In the genomic region with DNA sequence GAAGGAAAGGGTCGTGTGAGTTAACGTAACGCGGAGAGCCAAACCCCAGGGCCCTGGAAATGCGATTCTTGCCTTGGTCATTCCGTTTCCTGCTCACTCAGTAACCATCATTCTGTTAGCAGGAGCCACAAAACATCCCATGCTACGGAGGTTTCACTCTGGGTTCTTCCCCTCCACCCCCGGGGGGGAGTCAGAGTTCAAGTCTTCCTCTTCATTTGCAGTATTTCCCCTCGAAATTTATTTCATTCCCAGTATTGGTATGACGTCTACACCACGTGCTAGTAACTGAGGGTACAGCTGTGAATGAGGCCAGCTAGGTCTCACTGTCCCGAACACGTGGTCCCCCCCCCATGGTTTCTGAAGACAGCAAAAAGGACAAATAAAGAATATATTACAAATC, we compare ENCODE assay signal across 8 mouse cellular contexts. TPM values are rescaled to one million over a fixed set of nuclear protein-coding genes. Genes with fewer than 3 reads are reported as not detected.
A peak's percentile ranks its signal among the peaks of the same experiment; 100 is the strongest.
DNase-seq lines count a peak whose midpoint lies in the region; ATAC-seq and TF ChIP-seq lines count a peak whose summit lies in the region.

No protein-coding gene starts in this region.

- peaks cover 47% of the 10 kb centered on the region for H3K36me3 ChIP-seq in hindbrain, embryonic 10.5 days
- H3K36me3 ChIP-seq in hindbrain, embryonic 11.5 days (ENCODE audit: control insufficient read depth, insufficient read depth, low read length) = 0 out of 2 replicates have a peak, but pooled peaks cover 4% of the 10 kb centered on the region
- peaks cover 8 to 17% of the 10 kb centered on the region in 2 experiments for H3K36me3 ChIP-seq in MEL (ENCODE audit: control insufficient read depth in 1 of 2, insufficient read depth in 2 of 2, low read length in 2 of 2)
- H3K36me3 ChIP-seq in forebrain, postnatal 0 days (ENCODE audit: insufficient read depth) = peaks cover 28% of the 10 kb centered on the region
- peaks cover 44% of the 10 kb centered on the region for H3K36me3 ChIP-seq in midbrain, embryonic 10.5 days

- DNase-seq in hindbrain, embryonic 10.5 days (ENCODE audit: low spot score) = no peak
- no peak for DNase-seq in hindbrain, embryonic 11.5 days (ENCODE audit: low spot score)
- DNase-seq in MEL (ENCODE audit: low read depth, low spot score) = peak; percentile 35
- DNase-seq in forebrain, postnatal 0 days = no peak
- no peak for DNase-seq in midbrain, embryonic 10.5 days (ENCODE audit: low spot score)
- DNase-seq in layer of hippocampus, postnatal 36 days = no peak
- DNase-seq in embryo, embryonic 10.5 days (ENCODE audit: low spot score) = no peak
- no peak for DNase-seq in right cerebral cortex, adult 2 months (ENCODE audit: low spot score in 2 of 2)

- no peak for TF ChIP-seq RAD21 in MEL (IDR thresholded peaks at IDR 0.05; ENCODE audit: low read depth, low read length)

- H3K4me2 ChIP-seq in hindbrain, embryonic 11.5 days (replicated peaks; ENCODE audit: low read depth, low read length) = no peak overlapping the region
- no peak overlapping the region for H3K4me2 ChIP-seq in forebrain, postnatal 0 days (ENCODE audit: low read depth)

- no peak overlapping the region for H3K9ac ChIP-seq in hindbrain, embryonic 11.5 days (ENCODE audit: low read depth, low read length)
- H3K9ac ChIP-seq in MEL (ENCODE audit: control insufficient read depth, low read depth, low read length, poor library complexity, severe bottlenecking) = peak overlapping the region; percentile 94
- H3K9ac ChIP-seq in forebrain, postnatal 0 days = no peak overlapping the region

- peaks cover 24% of the 10 kb centered on the region for H3K79me2 ChIP-seq in MEL (ENCODE audit: control insufficient read depth, insufficient read depth, low read length, poor library complexity)

- TF ChIP-seq POLR2A in MEL (IDR thresholded peaks at IDR 0.05; ENCODE audit: control insufficient read depth in 1 of 2, insufficient read depth in 1 of 2, low read depth in 1 of 2, low read length in 2 of 2, poor library complexity in 1 of 2) = no peak

- H3K9me3 ChIP-seq in hindbrain, embryonic 10.5 days = no peaks in the 10 kb centered on the region
- no peaks in the 10 kb centered on the region for H3K9me3 ChIP-seq in hindbrain, embryonic 11.5 days (ENCODE audit: control insufficient read depth, low read length)
- H3K9me3 ChIP-seq in MEL (replicated peaks; ENCODE audit: insufficient read depth, low read length) = no peaks in the 10 kb centered on the region
- H3K9me3 ChIP-seq in forebrain, postnatal 0 days (ENCODE audit: low read length) = no peaks in the 10 kb centered on the region
- H3K9me3 ChIP-seq in midbrain, embryonic 10.5 days (replicated peaks) = no peaks in the 10 kb centered on the region

- no peak overlapping the region for H3K27ac ChIP-seq in hindbrain, embryonic 10.5 days
- H3K27ac ChIP-seq in hindbrain, embryonic 11.5 days (ENCODE audit: low read depth, low read length) = no peak overlapping the region
- peak overlapping the region; percentile 77 for H3K27ac ChIP-seq in MEL (ENCODE audit: control insufficient read depth, low read depth, low read length)
- no peak overlapping the region for H3K27ac ChIP-seq in forebrain, postnatal 0 days (ENCODE audit: low read depth, low read length)
- no peak overlapping the region for H3K27ac ChIP-seq in midbrain, embryonic 10.5 days (replicated peaks)

- H3K27me3 ChIP-seq in hindbrain, embryonic 10.5 days (ENCODE audit: insufficient read depth, poor library complexity, severe bottlenecking) = no peaks in the 10 kb centered on the region
- no peaks in the 10 kb centered on the region for H3K27me3 ChIP-seq in hindbrain, embryonic 11.5 days (ENCODE audit: control insufficient read depth, insufficient read depth, low read length)
- H3K27me3 ChIP-seq in MEL (ENCODE audit: control insufficient read depth in 1 of 2, insufficient read depth in 2 of 2, low read length in 2 of 2) = no peaks in the 10 kb centered on the region
- no peaks in the 10 kb centered on the region for H3K27me3 ChIP-seq in forebrain, postnatal 0 days (ENCODE audit: insufficient read depth, low read length)
- H3K27me3 ChIP-seq in midbrain, embryonic 10.5 days (ENCODE audit: low read depth, poor library complexity, severe bottlenecking) = no peaks in the 10 kb centered on the region

- ATAC-seq in hindbrain, embryonic 11.5 days (ENCODE audit: low FRiP score) = no peak
- no peak for ATAC-seq in forebrain, postnatal 0 days

- WGBS in hindbrain, embryonic 10.5 days = 77% methylated on average over 13 of the region's 13 CpGs
- 71% methylated on average over 13 of the region's 13 CpGs for WGBS in hindbrain, embryonic 11.5 days
- WGBS in forebrain, postnatal 0 days = 85% methylated on average over 13 of the region's 13 CpGs
- 86% methylated on average over 13 of the region's 13 CpGs for WGBS in midbrain, embryonic 10.5 days

- no peak for TF ChIP-seq EP300 in MEL (IDR thresholded peaks at IDR 0.05; ENCODE audit: low read depth in 1 of 2, low read length in 2 of 2)

- H3K4me1 ChIP-seq in hindbrain, embryonic 10.5 days (replicated peaks) = peaks cover 24% of the 10 kb centered on the region
- peaks cover 3% of the 10 kb centered on the region; the same call in 1 of the 2 replicates for H3K4me1 ChIP-seq in hindbrain, embryonic 11.5 days (replicated peaks; ENCODE audit: control insufficient read depth, insufficient read depth, low read length)
- peaks cover 0 to 16% of the 10 kb centered on the region in 2 experiments; a peak in 3 of 4 replicates for H3K4me1 ChIP-seq in MEL (ENCODE audit: control insufficient read depth in 1 of 2, insufficient read depth in 2 of 2, low read length in 2 of 2)
- H3K4me1 ChIP-seq in forebrain, postnatal 0 days (ENCODE audit: insufficient read depth) = peaks cover 4% of the 10 kb centered on the region; the same call in 1 of the 2 replicates
- peaks cover 32% of the 10 kb centered on the region for H3K4me1 ChIP-seq in midbrain, embryonic 10.5 days

- no peak for TF ChIP-seq CTCF in MEL (IDR thresholded peaks at IDR 0.05 in 2 of 3, conservative IDR thresholded peaks at IDR 0.05 in 1 of 3; ENCODE audit: control insufficient read depth in 1 of 3, insufficient read depth in 1 of 3, low read depth in 2 of 3, low read length in 3 of 3, poor library complexity in 1 of 3, severe bottlenecking in 1 of 3)
- TF ChIP-seq CTCF in forebrain, postnatal 0 days (IDR thresholded peaks at IDR 0.05; ENCODE audit: low read depth) = no peak

- H3K4me3 ChIP-seq in hindbrain, embryonic 10.5 days = peak overlapping the region; percentile 85; the same call in 1 of the 2 replicates
- H3K4me3 ChIP-seq in hindbrain, embryonic 11.5 days (ENCODE audit: low read depth, low read length) = no peak overlapping the region
- H3K4me3 ChIP-seq in MEL (ENCODE audit: control insufficient read depth in 1 of 2, insufficient read depth in 1 of 2, low read depth in 2 of 2, low read length in 2 of 2) = peak overlapping the region; percentile 61 to 74
- H3K4me3 ChIP-seq in forebrain, postnatal 0 days (ENCODE audit: low read depth, low read length) = 0 out of 2 replicates have a peak overlapping the region, but pooled peaks have one; percentile 74
- peak overlapping the region; percentile 87; the same call in 1 of the 2 replicates for H3K4me3 ChIP-seq in midbrain, embryonic 10.5 days

RNA-seq across cellular contexts. Expression of a gene that starts 1.6 kb away (rescaled TPM):
- 105 and 120 TPM in 2 replicates for polyA plus RNA-seq in hindbrain, embryonic 10.5 days (2016; fragmentation: Nextera tagmentation; extraction: Ambion mirVana)
- polyA plus RNA-seq in hindbrain, embryonic 11.5 days (2014; fragmentation: Nextera tagmentation; extraction: Ambion mirVana) = 100 and 105 TPM in 2 replicates
- 111 and 142 TPM in 2 replicates for total RNA-seq in MEL (2012; rRNA removed)
- 100 to 1,000 TPM in 1 of 2 experiments, not detected in 1; 176 TPM for polyA plus RNA-seq in MEL (2012; ENCODE audit: insufficient read depth in 1 of 2, insufficient read length in 2 of 2, low read depth in 1 of 2, low replicate concordance in 2 of 2, missing spikeins in 1 of 2)
- 31.7 and 47.5 TPM in 2 replicates for total RNA-seq in forebrain, postnatal 0 days (2014; rRNA removed)
- polyA plus RNA-seq in forebrain, postnatal 0 days (2015; fragmentation: Nextera tagmentation; extraction: Ambion mirVana) = 119 and 159 TPM in 2 replicates
- 97.4 and 102 TPM in 2 replicates for polyA plus RNA-seq in midbrain, embryonic 10.5 days (2016; fragmentation: Nextera tagmentation; extraction: Ambion mirVana)
- total RNA-seq in layer of hippocampus, postnatal 36 days (2021) = 10 to 100 TPM; 74.5 to 81.9 TPM

RNA-seq across cellular contexts. Expression of a gene that starts 5.5 kb away (rescaled TPM):
- 0.65 and 0.78 TPM in 2 replicates for polyA plus RNA-seq in hindbrain, embryonic 10.5 days (2016; fragmentation: Nextera tagmentation; extraction: Ambion mirVana)
- 0.69 and 0.95 TPM in 2 replicates for polyA plus RNA-seq in hindbrain, embryonic 11.5 days (2014; fragmentation: Nextera tagmentation; extraction: Ambion mirVana)
- 306 and 416 TPM in 2 replicates for total RNA-seq in MEL (2012; rRNA removed)
- polyA plus RNA-seq in MEL (2012; ENCODE audit: insufficient read depth in 1 of 2, insufficient read length in 2 of 2, low read depth in 1 of 2, low replicate concordance in 2 of 2, missing spikeins in 1 of 2) = 1 to 10 TPM in 1 of 2 experiments, not detected in 1; 1.1 TPM
- 19.4 and 39.2 TPM in 2 replicates for total RNA-seq in forebrain, postnatal 0 days (2014; rRNA removed)
- polyA plus RNA-seq in forebrain, postnatal 0 days (2015; fragmentation: Nextera tagmentation; extraction: Ambion mirVana) = 0.42 and 0.45 TPM in 2 replicates
- 0.52 and 0.53 TPM in 2 replicates for polyA plus RNA-seq in midbrain, embryonic 10.5 days (2016; fragmentation: Nextera tagmentation; extraction: Ambion mirVana)
- total RNA-seq in layer of hippocampus, postnatal 36 days (2021) = 10 to 100 TPM; 10.4 to 11.5 TPM

RNA-seq across cellular contexts. Expression of a gene that starts 17.8 kb away (rescaled TPM):
- polyA plus RNA-seq in hindbrain, embryonic 10.5 days (2016; fragmentation: Nextera tagmentation; extraction: Ambion mirVana) = 1.1 and 2.3 TPM in 2 replicates
- polyA plus RNA-seq in hindbrain, embryonic 11.5 days (2014; fragmentation: Nextera tagmentation; extraction: Ambion mirVana) = 0.90 and 2.3 TPM in 2 replicates
- 0.26 and 0.27 TPM in 2 replicates for total RNA-seq in MEL (2012; rRNA removed)
- 1 to 10 TPM in 1 of 2 experiments, not detected in 1; 1.2 TPM for polyA plus RNA-seq in MEL (2012; ENCODE audit: insufficient read depth in 1 of 2, insufficient read length in 2 of 2, low read depth in 1 of 2, low replicate concordance in 2 of 2, missing spikeins in 1 of 2)
- total RNA-seq in forebrain, postnatal 0 days (2014; rRNA removed) = 0.92 and 1.9 TPM in 2 replicates
- polyA plus RNA-seq in forebrain, postnatal 0 days (2015; fragmentation: Nextera tagmentation; extraction: Ambion mirVana) = 1.1 and 2.1 TPM in 2 replicates
- polyA plus RNA-seq in midbrain, embryonic 10.5 days (2016; fragmentation: Nextera tagmentation; extraction: Ambion mirVana) = 1.4 and 3.5 TPM in 2 replicates
- 1 to 10 TPM; 4.2 to 6.0 TPM for total RNA-seq in layer of hippocampus, postnatal 36 days (2021)

RNA-seq across cellular contexts. Expression of a gene that starts 18.4 kb away (rescaled TPM):
- 140 and 155 TPM in 2 replicates for polyA plus RNA-seq in hindbrain, embryonic 10.5 days (2016; fragmentation: Nextera tagmentation; extraction: Ambion mirVana)
- 116 and 130 TPM in 2 replicates for polyA plus RNA-seq in hindbrain, embryonic 11.5 days (2014; fragmentation: Nextera tagmentation; extraction: Ambion mirVana)
- total RNA-seq in MEL (2012; rRNA removed) = 43.5 and 58.0 TPM in 2 replicates
- polyA plus RNA-seq in MEL (2012; ENCODE audit: insufficient read depth in 1 of 2, insufficient read length in 2 of 2, low read depth in 1 of 2, low replicate concordance in 2 of 2, missing spikeins in 1 of 2) = 100 to 1,000 TPM; 294 to 411 TPM
- total RNA-seq in forebrain, postnatal 0 days (2014; rRNA removed) = 45.8 and 52.5 TPM in 2 replicates
- polyA plus RNA-seq in forebrain, postnatal 0 days (2015; fragmentation: Nextera tagmentation; extraction: Ambion mirVana) = 67.1 and 87.4 TPM in 2 replicates
- polyA plus RNA-seq in midbrain, embryonic 10.5 days (2016; fragmentation: Nextera tagmentation; extraction: Ambion mirVana) = 156 and 160 TPM in 2 replicates
- 100 to 1,000 TPM; 119 to 130 TPM for total RNA-seq in layer of hippocampus, postnatal 36 days (2021)

RNA-seq across cellular contexts. Expression of a gene that starts 25.6 kb away (rescaled TPM):
- polyA plus RNA-seq in hindbrain, embryonic 10.5 days (2016; fragmentation: Nextera tagmentation; extraction: Ambion mirVana) = not detected in 2 replicates
- polyA plus RNA-seq in hindbrain, embryonic 11.5 days (2014; fragmentation: Nextera tagmentation; extraction: Ambion mirVana) = 0.63 TPM in 1 of 2 replicates, not detected in the other
- not detected in 2 replicates for total RNA-seq in MEL (2012; rRNA removed)
- polyA plus RNA-seq in MEL (2012; ENCODE audit: insufficient read depth in 1 of 2, insufficient read length in 2 of 2, low read depth in 1 of 2, low replicate concordance in 2 of 2, missing spikeins in 1 of 2) = not detected
- total RNA-seq in forebrain, postnatal 0 days (2014; rRNA removed) = 2.7 and 2.8 TPM in 2 replicates
- polyA plus RNA-seq in forebrain, postnatal 0 days (2015; fragmentation: Nextera tagmentation; extraction: Ambion mirVana) = 1.5 TPM in 2 replicates
- polyA plus RNA-seq in midbrain, embryonic 10.5 days (2016; fragmentation: Nextera tagmentation; extraction: Ambion mirVana) = 0.24 TPM in 1 of 2 replicates, not detected in the other
- 10 to 100 TPM in 1 of 2 experiments, 1 to 10 TPM in 1; 7.1 to 10.1 TPM for total RNA-seq in layer of hippocampus, postnatal 36 days (2021)
